Mouse (Mus musculus): ENCODE data around the gene Asb1.

- no peak for TF ChIP-seq CTCF (IDR thresholded peaks at IDR 0.05; ENCODE audit: extremely low read depth, insufficient read depth, insufficient read length, insufficient replicate concordance)
- TF ChIP-seq POLR2A (IDR thresholded peaks at IDR 0.05; ENCODE audit: low read depth, low read length) = no peak
Measured at GRCm38 (mm10) chr1:91561226-91561625, 20.9 kb downstream of the Asb1 start.
